Mouse (Mus musculus) erythroid progenitor cell, adult 5-6 weeks (primary cell): ENCODE measurements around the gene Dhx16. TPM values are rescaled to one million over a fixed set of nuclear protein-coding genes. Genes with fewer than 3 reads are reported as not detected.

Source experiments
- ATAC-seq: replicated peaks from 2 replicates; pipeline ENCODE4 v1.8.0; 2016; ENCODE audit warnings: moderate number of reproducible peaks, mild to moderate bottlenecking, moderate TSS enrichment, inconsistent platforms; ENCODE audit not compliant: poor library complexity, low FRiP score, severe bottlenecking
- total RNA-seq, 2 experiments: library from RNA; stranded (forward) in 1 of 2; stranded (reverse) in 1 of 2; fragments of 150-400 nt in 1 of 2; fragments of 186-747, 209-891 nt in 1 of 2; gene quantifications; 2 replicates each; pipeline versions ENCODE4 v1.2.3 to v1.2.4; 2015 to 2017; ENCODE audit warnings: low replicate concordance in 2 of 2

Dhx16 gene
- total RNA-seq, 2 experiments from 2014 or later = 73.1 to 139 TPM

DNA sequence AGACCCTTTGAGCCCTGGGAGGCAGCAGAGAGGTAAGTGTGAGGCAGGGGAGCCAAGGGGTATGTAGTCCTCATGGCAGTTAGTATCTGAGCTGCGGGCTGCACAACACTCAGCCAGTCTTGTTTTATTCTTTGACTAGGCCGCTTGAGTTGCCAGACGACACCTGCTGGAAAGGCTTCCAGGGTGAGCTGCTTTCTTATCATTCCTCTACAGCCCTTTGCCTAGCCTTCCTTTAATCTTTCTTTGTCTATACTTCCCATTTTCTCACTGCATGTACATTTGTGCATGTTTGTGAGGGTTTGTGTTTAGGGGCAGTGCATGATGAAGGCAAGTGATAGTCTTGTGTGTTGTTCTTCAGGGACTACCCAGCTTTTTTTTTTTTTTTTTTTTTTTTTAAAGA lies 28.6 kb upstream of the Dhx16 start:
- peak; percentile 76 for ATAC-seq

DNA sequence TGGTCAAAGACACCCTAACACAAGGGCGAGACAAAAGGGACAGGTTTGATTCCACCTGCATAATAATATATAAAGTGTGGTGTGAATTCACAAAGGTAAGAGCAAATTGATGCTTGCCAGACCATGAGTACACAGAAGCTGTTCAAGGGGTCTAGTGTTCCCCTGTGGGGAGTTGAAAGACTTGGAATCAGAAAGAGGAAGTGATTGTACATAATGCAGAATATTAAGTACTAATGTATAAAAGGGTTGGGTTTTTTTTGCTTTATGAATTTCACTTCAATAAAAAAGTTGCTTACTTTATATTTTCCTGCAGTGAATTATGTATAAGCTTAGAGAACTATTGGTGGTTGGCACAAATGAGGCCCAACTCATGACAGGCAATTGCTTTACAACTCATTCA lies 20.2 kb upstream of the Dhx16 start:
- no peak for ATAC-seq

DNA sequence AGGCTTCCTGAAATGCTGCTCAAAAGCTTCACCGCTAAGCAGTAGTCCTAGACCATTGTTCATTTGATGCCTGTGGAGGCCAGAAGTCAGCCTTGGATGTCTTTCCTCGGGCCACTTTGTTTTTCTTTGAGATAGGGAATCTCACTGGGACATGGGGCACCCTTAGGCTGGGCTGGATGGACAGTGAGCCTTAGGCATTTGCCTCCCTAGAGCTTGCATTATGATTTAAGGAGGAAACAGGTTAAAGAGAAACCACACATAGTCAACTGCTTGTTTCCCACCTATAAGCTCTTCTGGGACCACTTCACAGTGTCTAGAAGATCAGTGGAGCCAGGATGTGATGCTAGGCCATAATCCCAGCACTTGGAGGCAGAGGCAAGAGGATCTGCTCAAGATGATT lies 19.8 kb upstream of the Dhx16 start:
- ATAC-seq = no peak

DNA sequence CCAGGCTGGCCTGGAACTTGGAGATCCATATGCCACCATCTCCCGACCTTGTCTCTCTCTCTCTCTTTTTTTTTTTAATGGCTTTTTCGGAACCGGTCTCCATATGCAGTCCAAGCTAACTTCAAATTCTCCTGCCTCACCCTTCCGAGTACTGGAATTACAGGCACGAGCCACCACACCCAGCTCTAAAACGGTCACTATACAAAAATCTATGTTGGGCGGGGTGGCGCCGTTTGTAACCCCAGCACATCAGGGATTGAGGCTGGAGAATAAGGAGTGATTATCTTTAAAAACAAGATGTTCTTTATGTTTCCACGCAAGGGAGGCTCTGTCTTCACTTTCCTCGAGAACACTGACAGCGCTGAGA lies 18.8 kb upstream of the Dhx16 start:
- ATAC-seq = peak; percentile 58

DNA sequence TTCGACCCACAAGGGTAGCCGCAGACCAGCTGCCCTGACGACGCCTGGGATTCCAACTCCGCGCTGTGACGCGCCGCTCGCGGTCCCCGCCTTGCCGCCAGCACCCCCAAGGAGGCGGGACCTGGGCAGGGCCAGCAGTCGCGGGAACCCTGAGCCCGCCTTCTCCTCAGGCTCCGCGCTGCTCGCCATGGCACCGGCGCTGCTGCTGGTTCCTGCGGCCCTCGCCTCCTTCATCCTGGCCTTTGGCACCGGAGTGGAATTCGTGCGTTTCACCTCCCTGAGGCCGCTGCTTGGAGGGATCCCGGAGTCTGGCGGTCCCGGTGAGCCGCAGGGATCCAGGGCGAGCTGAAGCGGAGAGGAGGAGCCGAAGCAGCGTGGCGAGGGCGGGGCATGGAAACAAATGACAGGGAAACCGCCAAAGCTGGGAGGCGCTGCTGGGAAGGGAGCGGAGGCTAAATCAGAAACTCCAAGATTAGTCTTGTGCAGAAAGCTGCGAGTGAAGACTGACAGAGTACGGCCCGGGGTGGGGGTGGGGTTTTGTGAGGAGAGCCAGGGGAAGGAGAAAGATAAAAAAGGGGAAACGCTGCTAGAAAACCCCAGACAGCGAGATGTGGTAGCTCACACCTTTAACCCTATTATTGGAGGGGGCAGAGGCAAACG lies 18.3 kb upstream of the Dhx16 start, which contains the start of gene Nrm:
Gene Nrm, plus strand, starts transcription at position 121 of the 660 bp plus-strand sequence.
- ATAC-seq = peak; percentile 96

DNA sequence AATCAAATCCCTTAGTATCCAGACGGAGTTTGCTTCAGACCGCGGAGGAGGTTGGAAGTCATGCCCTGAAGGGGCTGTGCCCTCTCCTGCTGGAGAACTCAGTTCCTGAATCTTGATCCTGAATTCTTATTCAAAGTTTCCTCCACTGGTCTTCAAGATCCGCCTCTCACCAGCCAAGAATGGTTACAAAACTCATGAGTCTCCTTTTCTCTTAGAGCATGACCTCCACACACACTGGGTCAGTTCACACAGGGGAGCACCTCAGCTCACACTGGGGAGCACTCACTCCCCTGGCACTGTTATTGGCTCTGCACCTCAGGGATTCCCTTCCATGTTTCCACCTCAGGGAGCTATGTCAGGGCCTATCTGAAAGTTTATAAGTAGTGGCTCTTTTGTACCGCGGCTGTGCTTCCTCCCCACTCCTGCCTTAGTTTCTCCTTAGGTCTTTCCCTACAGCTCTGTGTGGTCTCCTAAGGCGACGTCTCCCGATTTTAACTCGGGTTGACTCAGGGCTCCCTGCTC lies 14.7 kb upstream of the Dhx16 start:
- no peak for ATAC-seq

DNA sequence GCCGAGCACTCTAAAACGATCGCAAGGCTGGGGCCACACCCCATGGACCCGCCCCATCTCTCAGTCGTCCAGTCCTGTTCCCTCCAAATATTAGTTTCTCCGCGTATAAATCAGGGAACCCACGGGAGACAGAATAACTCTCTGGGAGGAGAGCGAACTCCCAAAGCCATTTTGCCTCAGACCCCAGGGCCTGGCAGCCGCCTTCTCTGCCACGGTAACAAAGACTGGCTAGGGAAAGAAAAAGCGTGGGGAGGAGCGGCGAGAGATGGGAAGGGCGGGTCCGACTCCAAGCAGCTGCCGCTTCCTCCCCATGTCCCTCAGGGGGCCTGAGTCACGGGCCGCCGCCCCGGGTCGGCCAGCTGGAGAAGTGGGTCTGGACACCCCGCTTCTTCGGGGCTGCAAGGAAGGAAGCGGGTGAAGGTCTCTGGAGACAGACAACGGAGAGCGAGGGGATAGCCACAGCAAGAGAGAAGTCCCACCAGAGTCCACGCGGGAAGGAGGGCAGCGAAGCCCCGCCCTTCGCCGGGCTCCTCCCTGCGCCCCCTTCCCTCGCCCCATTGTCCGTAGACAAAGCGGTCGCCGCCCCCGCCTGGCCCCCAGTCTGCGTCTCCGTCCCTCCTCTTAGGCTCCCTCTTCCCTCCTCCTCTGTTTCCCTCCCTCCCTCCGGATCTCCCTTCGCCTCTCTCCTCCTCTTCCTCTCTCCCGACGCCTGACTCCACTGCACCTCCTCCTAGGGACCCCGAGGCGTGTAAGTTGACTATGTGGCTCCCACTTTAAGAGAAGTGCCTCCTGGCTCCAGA lies 13.9 kb upstream of the Dhx16 start, which contains the start of gene Ppp1r18:
Gene Ppp1r18, plus strand, starts transcription at position 113 of the 800 bp plus-strand sequence.
- ATAC-seq = no peak

DNA sequence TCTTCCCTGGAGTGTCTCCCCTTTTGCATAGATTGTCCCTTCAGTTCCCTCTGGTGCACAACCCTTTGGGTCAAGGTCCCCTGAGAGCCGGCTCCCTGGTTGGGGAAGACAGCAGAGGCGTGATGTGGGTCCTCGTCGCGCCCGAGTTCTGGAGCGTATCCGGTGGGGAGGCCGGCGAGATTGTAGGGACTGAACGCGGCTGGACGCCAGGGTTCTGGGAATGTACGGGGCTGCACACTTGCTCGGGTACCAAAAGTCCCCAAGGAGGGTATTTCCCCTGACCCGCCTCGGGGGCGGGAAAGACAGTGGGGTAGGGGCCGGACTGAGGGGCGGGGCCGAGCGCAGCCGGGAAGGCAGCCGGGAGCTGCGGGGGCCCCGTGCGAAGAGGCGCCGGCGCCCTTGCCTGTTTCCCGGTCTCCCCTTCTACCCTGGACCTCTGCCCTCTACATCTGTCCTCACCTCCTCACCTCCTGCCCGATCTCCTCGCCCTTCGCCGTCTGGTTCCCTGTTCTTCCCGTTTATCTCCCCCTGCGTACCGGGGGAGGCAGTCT lies 13.3 kb upstream of the Dhx16 start:
- no peak for ATAC-seq

DNA sequence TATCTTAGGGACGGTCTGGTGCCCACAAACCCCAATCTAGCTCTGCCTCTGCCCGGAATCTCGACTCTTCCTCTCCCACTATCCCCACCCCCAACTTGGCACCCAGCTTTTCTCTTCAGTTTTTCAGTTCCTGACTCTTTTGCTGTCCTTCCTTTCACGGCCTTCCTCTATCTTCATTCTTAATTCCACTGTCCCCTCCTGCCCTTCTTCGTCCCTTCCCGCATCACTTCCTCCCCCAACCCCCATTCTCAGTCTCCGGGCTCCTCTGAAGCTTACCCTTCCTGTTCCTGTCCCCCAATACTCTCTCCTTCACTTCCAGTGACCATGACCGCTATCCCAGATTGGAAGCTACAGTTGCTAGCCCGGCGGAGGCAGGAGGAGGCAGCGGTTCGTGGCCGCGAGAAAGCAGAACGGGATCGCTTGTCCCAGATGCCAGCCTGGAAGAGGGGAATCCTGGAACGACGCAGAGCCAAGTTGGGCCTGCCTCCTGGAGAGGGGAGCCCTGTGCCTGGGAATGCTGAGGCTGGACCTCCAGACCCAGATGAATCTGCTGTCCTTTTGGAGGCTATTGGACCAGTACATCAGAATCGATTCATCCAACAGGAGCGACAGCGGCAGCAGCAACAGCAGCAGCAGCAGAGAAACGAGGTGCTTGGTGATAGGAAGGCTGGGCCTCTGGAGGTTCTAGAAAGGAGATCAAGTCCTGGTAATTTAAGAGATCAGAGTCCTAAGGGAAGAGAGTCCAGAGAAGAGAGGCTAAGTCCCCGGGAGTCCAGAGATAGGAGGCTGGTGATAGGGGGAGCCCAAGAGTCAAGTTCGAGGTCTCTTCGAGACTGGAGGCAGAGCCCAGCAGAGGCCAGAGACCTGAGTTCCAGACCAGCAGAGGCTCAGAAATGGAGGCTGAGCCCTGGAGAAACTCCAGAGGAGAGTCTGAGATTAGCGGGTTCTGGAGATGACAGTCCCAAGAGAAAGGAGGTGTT lies 12.4 kb upstream of the Dhx16 start:
- peak; percentile 48; the same call in 1 of the 2 replicates for ATAC-seq

DNA sequence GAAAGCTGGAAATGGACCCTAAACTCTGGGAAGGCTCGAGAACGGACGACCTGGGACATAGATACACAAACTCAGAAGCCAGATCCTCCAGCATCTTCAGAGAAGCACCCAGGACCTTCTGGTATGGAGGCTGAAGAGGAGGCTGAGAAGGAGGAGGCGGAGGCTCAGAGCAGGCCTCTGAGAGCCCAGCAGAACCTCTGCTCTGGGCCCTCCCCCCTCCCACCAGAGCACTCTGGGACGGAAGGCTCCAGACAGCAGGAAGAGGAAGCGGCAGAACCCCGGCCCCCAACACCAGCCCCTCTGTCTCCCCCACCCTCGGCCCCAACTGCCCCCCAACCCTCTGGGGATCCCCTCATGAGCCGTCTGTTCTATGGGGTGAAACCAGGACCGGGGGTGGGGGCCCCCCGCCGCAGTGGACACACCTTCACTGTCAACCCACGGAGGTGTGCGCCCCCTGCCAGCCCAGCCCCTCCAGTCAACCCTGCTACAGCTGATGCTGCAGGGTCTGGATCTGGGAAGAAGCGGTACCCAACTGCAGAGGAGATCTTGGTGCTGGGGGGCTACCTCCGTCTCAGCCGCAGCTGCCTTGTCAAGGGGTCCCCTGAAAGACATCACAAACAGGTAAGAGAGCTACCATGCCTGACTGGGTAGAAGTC lies 11.3 kb upstream of the Dhx16 start:
- ATAC-seq = no peak

DNA sequence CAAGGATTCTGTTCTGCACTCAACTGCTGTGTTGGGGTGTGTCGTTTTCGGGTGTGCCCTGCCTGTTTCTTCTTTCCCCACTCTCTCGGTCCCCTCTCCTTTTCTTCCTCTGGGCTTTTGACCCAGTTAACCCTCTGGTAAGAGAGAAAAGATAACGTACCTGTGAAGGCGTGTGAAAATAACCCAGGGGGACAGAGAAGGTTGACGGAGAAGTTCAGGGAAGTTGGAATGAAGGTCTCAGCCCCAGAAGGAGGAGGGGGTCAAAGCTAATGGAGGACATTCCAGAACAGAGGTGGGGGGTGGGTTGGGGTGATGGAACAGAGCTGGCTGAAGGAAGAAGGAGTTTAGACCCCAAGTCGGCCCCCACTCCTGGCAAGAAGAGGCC lies 10.7 kb upstream of the Dhx16 start:
- no peak for ATAC-seq

DNA sequence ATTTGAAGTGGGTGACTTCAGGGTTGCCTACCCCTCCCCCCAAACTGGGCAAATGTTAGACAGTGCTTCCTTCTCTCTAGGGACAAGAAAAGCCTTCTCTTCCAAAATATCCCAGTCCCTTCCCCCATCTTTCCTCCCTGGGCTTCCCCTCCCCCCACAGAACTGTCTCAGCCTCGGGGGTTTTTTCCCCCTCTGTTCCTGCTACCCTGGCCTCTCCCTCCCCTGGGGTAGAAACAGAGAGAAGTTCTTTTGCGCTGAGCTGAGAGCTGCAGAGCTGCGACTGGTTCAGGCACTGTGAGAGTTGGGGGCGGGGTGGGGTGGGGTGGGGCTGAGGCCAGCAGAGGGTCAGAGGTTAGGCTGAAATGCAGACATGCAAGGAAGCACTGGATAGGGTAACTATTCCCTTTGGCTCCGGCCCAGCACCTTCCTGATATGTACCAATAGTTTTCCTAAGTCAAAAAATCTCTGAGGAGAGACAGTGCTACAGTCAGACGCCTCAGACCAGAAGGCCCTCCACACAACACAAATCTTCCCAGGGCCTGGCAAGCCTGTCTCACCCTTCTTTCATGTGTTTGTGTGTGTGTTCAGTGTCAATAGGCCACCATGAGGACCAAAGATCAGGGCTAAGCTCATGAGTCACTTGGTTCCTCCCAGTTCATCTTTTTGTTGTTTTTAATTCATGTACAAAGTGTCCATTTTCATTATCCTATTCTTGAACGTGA lies 10.1 kb upstream of the Dhx16 start:
- no peak for ATAC-seq

DNA sequence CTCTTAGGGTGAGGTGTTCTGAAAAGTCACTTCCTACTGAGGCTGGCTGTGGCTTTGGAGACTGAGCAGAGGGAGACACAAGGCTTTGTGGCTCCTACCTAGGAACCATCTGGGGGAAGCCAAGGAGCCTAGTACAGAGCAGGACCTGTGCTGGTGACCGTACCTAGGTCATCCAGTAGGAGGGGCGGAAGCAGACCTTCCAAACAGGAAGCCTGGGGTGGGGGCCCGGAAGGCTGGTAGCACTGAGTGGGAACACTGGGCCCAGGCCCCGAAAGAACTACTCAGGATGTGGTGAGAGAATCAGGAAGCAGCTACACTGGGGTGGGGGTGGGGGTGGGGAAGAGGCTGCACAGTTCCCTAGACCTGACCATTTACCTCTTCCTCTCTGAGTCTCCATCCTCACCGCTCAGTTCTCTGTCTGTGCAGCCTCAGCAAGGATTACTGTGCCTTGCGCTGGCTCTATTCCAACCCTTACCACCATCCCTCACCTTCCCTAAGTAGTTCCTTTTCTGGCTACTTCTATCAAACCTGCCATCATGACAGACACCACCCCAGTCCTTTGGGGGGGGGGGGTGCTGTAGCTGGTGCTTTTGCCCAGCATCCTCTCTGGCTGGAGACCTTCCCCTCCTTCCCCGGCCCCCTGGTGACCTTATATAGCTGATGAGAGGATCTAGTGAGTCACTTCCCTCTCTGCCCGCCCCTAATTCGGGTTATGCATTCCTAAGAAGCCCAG lies 9.3 kb upstream of the Dhx16 start:
- ATAC-seq = no peak

DNA sequence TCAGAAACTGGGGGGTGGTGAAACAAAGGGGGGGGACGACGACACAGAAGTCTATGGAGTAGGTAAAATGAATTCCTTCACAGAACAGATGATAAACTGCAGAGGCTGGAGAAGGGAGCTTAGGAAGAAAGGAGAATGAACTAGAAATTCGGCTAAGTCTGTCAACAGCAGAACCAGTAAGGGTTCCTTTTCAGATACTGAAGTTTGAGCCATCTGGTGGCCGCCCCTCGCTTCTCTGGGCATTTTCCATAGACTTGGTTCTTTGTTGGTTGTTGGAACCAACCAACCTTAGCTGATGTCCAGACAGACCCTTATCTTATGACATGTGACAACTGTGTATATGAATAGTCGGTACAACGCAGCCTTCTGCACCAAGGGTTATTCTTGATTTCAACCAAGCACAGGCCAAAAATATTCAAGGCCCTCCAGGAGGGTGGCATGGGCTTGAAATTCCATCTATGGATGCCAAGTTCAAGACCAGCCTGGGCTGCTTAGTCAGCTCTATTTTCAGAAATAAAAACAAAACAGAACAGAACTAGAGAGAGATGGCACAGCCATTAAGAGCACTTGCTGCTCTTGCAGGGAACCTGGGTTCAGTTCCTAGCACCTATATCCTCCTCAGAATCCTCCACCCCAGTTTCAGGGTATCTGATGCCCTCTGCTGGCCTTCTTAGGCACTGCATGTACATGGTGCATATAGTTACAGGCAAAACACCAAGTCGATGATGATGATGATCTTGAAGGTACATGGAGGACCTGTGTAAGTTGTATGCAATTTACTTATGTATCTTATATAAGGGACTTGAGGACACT lies 8.5 kb upstream of the Dhx16 start:
- no peak for ATAC-seq

DNA sequence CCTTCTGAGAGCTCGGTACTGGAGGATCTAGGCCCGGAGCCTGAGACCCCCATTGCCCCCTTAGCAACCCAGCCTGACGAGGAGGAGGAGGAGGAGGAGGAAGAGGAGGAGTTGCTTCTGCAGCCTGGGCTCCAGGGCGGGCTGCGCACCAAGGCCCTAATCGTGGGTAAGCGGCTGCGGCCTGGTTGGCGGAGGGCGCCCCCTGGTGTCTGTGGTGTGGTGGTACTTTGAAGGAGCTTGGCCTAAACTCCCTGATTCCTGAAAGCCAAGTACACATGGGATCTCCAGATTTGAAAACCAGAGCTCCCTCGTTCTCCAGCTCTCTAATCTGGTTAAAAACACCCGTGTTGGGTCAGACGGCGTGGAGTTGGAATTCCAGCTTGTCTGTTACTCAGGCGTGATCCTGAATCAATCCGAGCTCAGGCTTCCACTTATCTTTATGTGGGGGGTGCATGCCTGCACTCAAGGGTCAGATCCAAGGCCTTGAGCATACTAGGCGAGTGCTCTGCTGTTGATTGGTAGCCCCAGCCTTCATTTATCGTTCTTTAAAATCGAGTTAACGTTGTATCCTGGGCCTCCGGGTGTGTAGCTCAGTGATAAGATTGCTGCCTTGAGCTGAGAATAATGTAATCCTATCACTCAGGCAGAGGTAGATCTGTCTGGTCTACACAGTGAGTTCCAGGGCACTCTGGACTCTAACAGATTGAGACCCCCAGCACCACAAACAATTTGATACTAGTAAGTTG lies 5.7 kb upstream of the Dhx16 start:
- ATAC-seq = peak; percentile 97

DNA sequence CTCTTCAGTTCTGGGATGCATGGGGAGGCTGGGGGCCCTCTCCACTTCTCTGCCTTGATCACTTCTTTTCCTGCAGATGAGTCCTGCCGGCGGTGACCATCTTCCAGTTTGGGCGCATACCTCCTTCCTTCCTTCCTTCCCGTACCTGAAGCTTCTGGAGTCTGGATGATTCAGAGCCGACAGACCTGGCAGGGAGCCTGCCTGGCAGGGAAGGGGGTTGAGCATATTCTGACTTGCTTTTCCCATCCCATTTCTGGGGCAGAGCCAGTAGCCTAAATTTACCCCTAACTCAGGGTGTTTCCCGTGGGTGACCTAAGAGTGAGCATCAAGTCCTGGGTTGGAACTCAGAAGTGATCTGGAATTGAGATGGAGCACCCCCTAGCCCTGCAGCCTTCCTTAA lies 4.9 kb upstream of the Dhx16 start:
- no peak for ATAC-seq
